9 mouse cellular contexts compared by ENCODE assay signal in the genomic region with DNA sequence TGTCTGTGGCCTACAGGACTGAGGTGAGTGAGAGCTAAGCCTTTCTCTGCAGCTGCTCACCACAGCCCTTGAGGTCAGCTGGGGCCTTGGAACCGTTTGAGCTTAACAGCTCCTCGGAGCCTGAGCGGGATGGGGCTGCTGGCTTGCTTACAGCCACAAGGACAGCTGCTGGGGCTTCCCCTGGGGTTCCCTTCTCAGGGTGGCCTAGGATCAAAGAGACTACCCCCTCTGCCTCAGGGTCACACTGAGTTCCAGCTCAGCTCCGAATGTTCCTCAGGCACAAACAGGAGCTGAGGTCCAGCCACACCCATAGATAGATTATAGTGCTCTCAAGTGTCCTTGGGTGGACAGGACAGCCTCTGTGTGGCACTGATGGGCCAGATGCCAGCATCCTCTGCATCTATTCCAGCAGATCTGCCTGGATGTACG.
DNase-seq lines count a peak whose midpoint lies in the region; ATAC-seq and TF ChIP-seq lines count a peak whose summit lies in the region.
"Had no signal": no experiment of that assay in that cellular context is flagged by ENCODE, and none has a peak within 500 bp of the region (broad histone marks: within the 10 kb centered on the region; RNA-seq: fewer than 3 reads in every experiment).

No protein-coding gene starts in this region.

- no peaks in the 10 kb centered on the region for H3K9me3 ChIP-seq in midbrain, postnatal 0 days (ENCODE audit: low read length)
- no peaks in the 10 kb centered on the region for H3K9me3 ChIP-seq in midbrain, embryonic 14.5 days (ENCODE audit: control insufficient read depth, low read length)
- H3K9me3 ChIP-seq: megakaryocyte, embryonic 14.5 days had no signal

- no peaks in the 10 kb centered on the region for H3K27me3 ChIP-seq in midbrain, postnatal 0 days (ENCODE audit: insufficient read depth, low read length)
- no peaks in the 10 kb centered on the region for H3K27me3 ChIP-seq in midbrain, embryonic 14.5 days (ENCODE audit: control insufficient read depth, insufficient read depth, low read length)

- intact Hi-C loops in heart, postnatal 14 days (cut with DNase I): no loop called here

- H3K9ac ChIP-seq in midbrain, postnatal 0 days (replicated peaks; ENCODE audit: low read length, poor library complexity, severe bottlenecking): no peak overlapping the region
- H3K9ac ChIP-seq in midbrain, embryonic 14.5 days (replicated peaks; ENCODE audit: low read length): no peak overlapping the region

- WGBS in midbrain, postnatal 0 days: 46% methylated on average over 5 of the region's 5 CpGs
- WGBS in midbrain, embryonic 14.5 days: 44% methylated on average over 5 of the region's 5 CpGs

- no peaks in the 10 kb centered on the region for H3K4me1 ChIP-seq in midbrain, postnatal 0 days (ENCODE audit: insufficient read depth, low read length)
- no peaks in the 10 kb centered on the region for H3K4me1 ChIP-seq in midbrain, embryonic 14.5 days (ENCODE audit: control insufficient read depth, insufficient read depth, low read length)
- H3K4me1 ChIP-seq: megakaryocyte, embryonic 14.5 days had no signal

- H3K4me2 ChIP-seq in midbrain, postnatal 0 days (ENCODE audit: low read depth, low read length, poor library complexity, severe bottlenecking): no peak overlapping the region
- H3K4me2 ChIP-seq in midbrain, embryonic 14.5 days (ENCODE audit: low read length): no peak overlapping the region

- peak; percentile 31 for DNase-seq in embryo, embryonic 11 days
- DNase-seq in embryo, embryonic 9.5 days (ENCODE audit: extremely low spot score): no peak
- peak; percentile 18 for DNase-seq in midbrain, postnatal 0 days (ENCODE audit: low spot score)
- DNase-seq in midbrain, embryonic 14.5 days: no peak
- peak; percentile 11 to 39 for DNase-seq in heart, postnatal 14 days
- no peak for DNase-seq in right cerebral cortex, postnatal 36 days (ENCODE audit: low spot score in 2 of 2)
- DNase-seq in thymus, postnatal 10 days (ENCODE audit: low spot score in 2 of 2): no peak

- no peak overlapping the region for H3K4me3 ChIP-seq in midbrain, postnatal 0 days (ENCODE audit: low read depth, low read length)
- no peak overlapping the region for H3K4me3 ChIP-seq in midbrain, embryonic 14.5 days (replicated peaks; ENCODE audit: low read depth, low read length)
- H3K4me3 ChIP-seq: megakaryocyte, embryonic 14.5 days had no signal

- ATAC-seq in midbrain, postnatal 0 days (ENCODE audit: low FRiP score): no peak
- no peak for ATAC-seq in midbrain, embryonic 14.5 days (ENCODE audit: low FRiP score, low TSS enrichment)
- no peak for ATAC-seq in inflammation-experienced regulatory T-cells, adult 6 months

- H3K36me3 ChIP-seq in midbrain, postnatal 0 days (ENCODE audit: insufficient read depth, low read length): no peaks in the 10 kb centered on the region
- no peaks in the 10 kb centered on the region for H3K36me3 ChIP-seq in midbrain, embryonic 14.5 days (ENCODE audit: control insufficient read depth, insufficient read depth, low read length)

- H3K27ac ChIP-seq in midbrain, postnatal 0 days (ENCODE audit: low read depth, low read length): no peak overlapping the region
- no peak overlapping the region for H3K27ac ChIP-seq in midbrain, embryonic 14.5 days (replicated peaks; ENCODE audit: low read depth, low read length)

- no peak for TF ChIP-seq CTCF in midbrain, postnatal 0 days (IDR thresholded peaks at IDR 0.05)

Comparison
In these comparisons a context has a peak if more than half of its experiments do, and no peak if none do; other contexts are left out.
1. DNase-seq: peak in embryo, embryonic 11 days (single experiment), midbrain, postnatal 0 days (single experiment) and heart, postnatal 14 days (2 of 2); none in embryo, embryonic 9.5 days (single experiment), midbrain, embryonic 14.5 days (single experiment), right cerebral cortex, postnatal 36 days (0 of 2) and thymus, postnatal 10 days (0 of 2).